Mouse (Mus musculus) adrenal gland, adult 18-20 months (tissue): ENCODE data around the gene Vmn1r23. TPM values are rescaled to one million over a fixed set of nuclear protein-coding genes. Genes with fewer than 3 reads are reported as not detected.
"Not testable (repeated sequence)": the region's sequence is repeated elsewhere in the genome, so short reads cannot be mapped to it uniquely, and the experiment has no call there.

ENCODE experiments used
- DNase-seq, 2 experiments: peaks; one replicate each; pipeline ENCODE4 v3.0.0; 2021 to 2022; ENCODE audit warnings: low spot score in 2 of 2
- long read RNA-seq, 2 experiments: library from polyadenylated mRNA; stranded (forward); transcript quantifications; one replicate each; pipeline ENCODE4 v2.0.0; 2021
- total RNA-seq, 2 experiments: library from RNA; stranded (reverse); gene quantifications; 1 replicate in 1 of 2; 2 replicates in 1 of 2; pipeline ENCODE4 v1.2.3; 2021

Gene Vmn1r23
- not detected for total RNA-seq
- long read RNA-seq, experiment 1, result 0 reads
- long read RNA-seq, experiment 2, result 0 reads

GRCm38 (mm10) chr6:57926738-57927137 lies at the start of gene Vmn1r23:
Gene Vmn1r23, minus strand, starts transcription at chr6:57926838.
- DNase-seq, result no peak

GRCm38 (mm10) chr6:57961403-57961802 lies 34.8 kb upstream of the Vmn1r23 start, which contains the start of gene Vmn1r24:
Gene Vmn1r24, minus strand, starts transcription at chr6:57961503.
- not testable (repeated sequence) for DNase-seq

DNA sequence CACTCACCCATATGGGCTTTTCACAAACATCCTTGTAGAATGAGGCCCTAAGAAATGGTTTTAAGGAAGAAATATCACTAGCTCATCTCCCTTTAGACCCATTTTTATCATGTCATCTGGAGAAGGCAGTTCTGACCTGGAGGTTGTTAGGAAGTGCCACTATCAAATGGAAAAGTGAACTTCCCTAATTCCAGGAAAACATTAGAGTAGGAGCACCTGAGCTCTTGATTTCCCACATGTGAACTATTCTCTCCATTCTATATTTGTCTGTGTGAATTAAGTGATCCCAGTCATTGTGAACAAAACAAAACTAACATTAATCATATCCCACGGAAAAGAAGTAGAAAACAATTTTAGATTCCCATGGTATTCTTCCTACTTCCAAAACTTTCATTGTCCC lies 18.7 kb downstream of the Vmn1r23 start, which contains the start of gene Vmn1r22:
Vmn1r22 (minus strand) TSS at position 101 of the 400 bp plus-strand sequence.
- no peak for DNase-seq

Other genes with a start within 250 kb of the Vmn1r23 start
- 10 to 100 TPM; 16.4 to 22.1 TPM for gene Pyurf, start 234.8 kb downstream of the Vmn1r23 start, total RNA-seq
- 10 to 100 TPM; 15.2 to 16.9 TPM for gene Lancl2, start 224.3 kb downstream of the Vmn1r23 start, total RNA-seq
- 10 to 100 TPM; 16.0 to 16.3 TPM for gene Vopp1, start 101.7 kb downstream of the Vmn1r23 start, total RNA-seq
- not detected for gene Vmn1r21, start 76.5 kb downstream of the Vmn1r23 start, total RNA-seq
- not detected for gene Vmn1r22, start 18.8 kb downstream of the Vmn1r23 start, total RNA-seq
- not detected for gene Vmn1r24, start 34.7 kb upstream of the Vmn1r23 start, total RNA-seq
- not detected for gene Vmn1r25, start 54.0 kb upstream of the Vmn1r23 start, total RNA-seq
- not detected for gene Vmn1r26, start 88.3 kb upstream of the Vmn1r23 start, total RNA-seq